Mouse (Mus musculus): ENCODE results near the gene Hist1h2ai.

- TF ChIP-seq CTCF (conservative IDR thresholded peaks at IDR 0.05; ENCODE audit: low read length) (no peak), NANOG (IDR thresholded peaks at IDR 0.05; ENCODE audit: borderline replicate concordance, low read length) (no peak)
Observed at GRCm38 (mm10) chr13:21751827-21752226, 35.6 kb downstream of the Hist1h2ai start.
